8 mouse cellular contexts compared by ENCODE assay signal in the genomic region with DNA sequence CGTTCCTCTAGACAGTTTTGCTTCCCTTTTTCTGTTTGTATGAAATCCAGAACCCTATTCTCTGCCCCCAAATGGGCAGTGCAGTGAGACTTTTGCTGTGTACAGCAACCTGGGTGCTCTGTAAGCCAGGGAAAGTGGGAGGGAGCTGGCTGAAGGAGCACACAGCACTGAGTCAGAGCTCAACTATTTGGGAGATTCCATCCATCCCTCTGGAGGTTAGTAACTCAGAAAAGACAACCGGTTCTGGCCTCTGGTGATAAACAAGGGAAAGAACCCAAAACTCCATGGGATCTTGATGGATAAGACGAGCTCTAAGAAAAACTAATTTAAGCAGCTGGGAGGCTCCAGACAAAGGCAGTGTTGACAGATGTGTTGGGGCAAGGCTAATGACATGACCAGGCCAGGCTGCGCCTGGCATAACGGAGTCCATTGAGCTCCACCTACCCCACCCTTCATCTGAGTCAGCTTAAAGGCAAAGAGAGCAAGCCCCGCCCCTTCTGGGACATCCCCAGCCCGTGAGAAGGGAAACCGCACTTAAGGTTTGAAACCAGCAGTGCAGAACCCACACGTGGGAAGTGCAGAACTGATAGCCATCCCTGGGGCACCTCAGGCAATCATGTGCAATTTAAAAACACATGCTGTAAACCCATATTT. TPM values are rescaled to one million over a fixed set of nuclear protein-coding genes. Genes with fewer than 3 reads are reported as not detected.
DNase-seq lines count a peak whose midpoint lies in the region; ATAC-seq lines count a peak whose summit lies in the region.

No protein-coding gene starts in this region.

- no peak overlapping the region for H3K4me3 ChIP-seq in kidney, embryonic 16.5 days (ENCODE audit: low read length)
- H3K4me3 ChIP-seq in forebrain, embryonic 15.5 days: no peak overlapping the region

- H3K27me3 ChIP-seq in kidney, embryonic 16.5 days (ENCODE audit: insufficient read depth, low read length): no peaks in the 10 kb centered on the region
- no peaks in the 10 kb centered on the region for H3K27me3 ChIP-seq in forebrain, embryonic 15.5 days

- no peak overlapping the region for H3K27ac ChIP-seq in kidney, embryonic 16.5 days (ENCODE audit: low read length)
- H3K27ac ChIP-seq in forebrain, embryonic 15.5 days (replicated peaks): no peak overlapping the region

- ATAC-seq in kidney, embryonic 16.5 days (ENCODE audit: low FRiP score, low TSS enrichment): peak; percentile 85
- peak; percentile 93 for ATAC-seq in megakaryocyte-erythroid progenitor cell, adult 5-6 weeks (replicated peaks; ENCODE audit: low FRiP score, low TSS enrichment, poor library complexity, severe bottlenecking)
- no peak for ATAC-seq in erythroblast, adult 5-6 weeks (replicated peaks; ENCODE audit: low FRiP score, poor library complexity, severe bottlenecking)
- ATAC-seq in forebrain, embryonic 15.5 days (replicated peaks): no peak; the same call in 1 of the 2 replicates

- DNase-seq in B cell, adult 2 months: peak; percentile 71 to 77
- peak; percentile 52 for DNase-seq in T-cell, adult 2 months (ENCODE audit: low spot score)
- peak; percentile 41 for DNase-seq in gastrocnemius, postnatal 10 days
- peak; percentile 69 for DNase-seq in thymus, postnatal 0 days (ENCODE audit: low spot score)

- H3K4me1 ChIP-seq in kidney, embryonic 16.5 days (ENCODE audit: insufficient read depth, low read length): peaks cover 8% of the 10 kb centered on the region; the same call in 1 of the 2 replicates
- no peaks in the 10 kb centered on the region for H3K4me1 ChIP-seq in forebrain, embryonic 15.5 days

- no peaks in the 10 kb centered on the region; the same call in 1 of the 2 replicates for H3K9me3 ChIP-seq in kidney, embryonic 16.5 days (ENCODE audit: low read length)
- no peaks in the 10 kb centered on the region for H3K9me3 ChIP-seq in forebrain, embryonic 15.5 days

- no peak overlapping the region for H3K4me2 ChIP-seq in kidney, embryonic 16.5 days (replicated peaks; ENCODE audit: low read depth, low read length)
- no peak overlapping the region for H3K4me2 ChIP-seq in forebrain, embryonic 15.5 days (replicated peaks)

- 31% methylated on average over 9 of the region's 9 CpGs for WGBS in kidney, embryonic 16.5 days
- 42% methylated on average over 9 of the region's 9 CpGs for WGBS in forebrain, embryonic 15.5 days

- no peaks in the 10 kb centered on the region for H3K36me3 ChIP-seq in kidney, embryonic 16.5 days (ENCODE audit: insufficient read depth, low read length)
- H3K36me3 ChIP-seq in forebrain, embryonic 15.5 days: no peaks in the 10 kb centered on the region

- no peak overlapping the region for H3K9ac ChIP-seq in kidney, embryonic 16.5 days (replicated peaks; ENCODE audit: low read length)
- no peak overlapping the region for H3K9ac ChIP-seq in forebrain, embryonic 15.5 days (replicated peaks)

RNA-seq across cellular contexts. Expression of gene Nckap5, which starts 13.1 kb away (rescaled TPM):
- 1 to 10 TPM; 2.5 to 3.9 TPM for total RNA-seq in gastrocnemius, postnatal 10 days (2021)
- 4.1 and 4.2 TPM in 2 replicates for polyA plus RNA-seq in kidney, embryonic 16.5 days (2015; fragmentation: Nextera tagmentation; extraction: Ambion mirVana)
- not detected in 2 replicates for total RNA-seq in megakaryocyte-erythroid progenitor cell, adult 5-6 weeks (2014; fragmentation: Nextera tagmentation)
- total RNA-seq in megakaryocyte-erythroid progenitor cell, adult 5-6 weeks (2017): not detected in 2 replicates
- polyA plus RNA-seq in thymus, postnatal 0 days (2015; fragmentation: Nextera tagmentation; extraction: Ambion mirVana): 0.94 and 1.1 TPM in 2 replicates
- 0.19 TPM in 1 of 2 replicates, not detected in the other for total RNA-seq in erythroblast, adult 5-6 weeks (2015; ENCODE audit: low replicate concordance)
- 1.7 TPM in 1 of 2 replicates, not detected in the other for total RNA-seq in erythroblast, adult 5-6 weeks (2017; ENCODE audit: low replicate concordance)
- polyA plus RNA-seq in forebrain, embryonic 15.5 days (2015; fragmentation: Nextera tagmentation; extraction: Ambion mirVana): 24.7 and 25.1 TPM in 2 replicates

Comparison
In these comparisons a context has a peak if more than half of its experiments do, and no peak if none do; other contexts are left out.
1. ATAC-seq: peak in kidney, embryonic 16.5 days (single experiment) and megakaryocyte-erythroid progenitor cell, adult 5-6 weeks (single experiment); none in erythroblast, adult 5-6 weeks (single experiment) and forebrain, embryonic 15.5 days (single experiment).
2. Peak in every context shown above with its lines, with median percentiles within 50 percentile points of each other: DNase-seq.